8 mouse cellular contexts compared by ENCODE assay signal in the genomic region with DNA sequence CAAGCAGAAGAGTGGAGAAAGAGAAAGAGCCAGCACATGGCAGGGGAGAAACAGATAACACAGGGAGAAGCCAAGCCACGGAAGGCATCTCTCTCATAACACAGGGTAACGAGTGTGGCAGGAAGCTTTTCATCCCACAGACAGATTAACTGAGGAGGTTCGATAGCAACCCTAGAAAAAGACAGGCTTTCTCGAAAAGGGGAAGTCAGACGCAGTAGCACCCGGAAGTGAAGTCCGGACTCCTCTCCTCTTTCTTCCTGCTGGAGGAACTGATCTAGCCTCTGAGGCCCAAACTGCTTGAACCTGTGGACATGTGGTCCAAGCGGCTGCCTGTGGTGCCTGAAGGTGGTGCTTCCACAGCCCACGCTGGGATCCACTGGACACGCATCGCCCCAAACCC. TPM values are rescaled to one million over a fixed set of nuclear protein-coding genes. Genes with fewer than 3 reads are reported as not detected.
DNase-seq lines count a peak whose midpoint lies in the region; ATAC-seq lines count a peak whose summit lies in the region.
"Had no signal": no experiment of that assay in that cellular context is flagged by ENCODE, and none has a peak within 500 bp of the region (broad histone marks: within the 10 kb centered on the region; RNA-seq: fewer than 3 reads in every experiment).

No protein-coding gene starts in this region.

- no peaks in the 10 kb centered on the region for H3K9me3 ChIP-seq in liver, embryonic 11.5 days (ENCODE audit: control insufficient read depth, low read length)
- H3K9me3 ChIP-seq: embryonic facial prominence, embryonic 13.5 days had no signal

- peak; percentile 68 to 69 for DNase-seq in B cell, adult 2 months
- DNase-seq in liver, embryonic 11.5 days (ENCODE audit: low spot score): no peak
- peak; percentile 20 for DNase-seq in skeletal muscle tissue, adult 2 months (ENCODE audit: low read depth, low spot score)
- DNase-seq in layer of hippocampus, adult 9-10 months (ENCODE audit: low spot score): no peak
- DNase-seq in right cerebral cortex, postnatal 4 days: no peak
- DNase-seq in ovary, adult 18-20 months (ENCODE audit: low spot score): no peak

- peak overlapping the region; percentile 68 for H3K4me2 ChIP-seq in liver, embryonic 11.5 days
- H3K4me2 ChIP-seq: embryonic facial prominence, embryonic 13.5 days had no signal

- peak overlapping the region; percentile 81 for H3K27ac ChIP-seq in liver, embryonic 11.5 days (ENCODE audit: low read depth, low read length)
- H3K27ac ChIP-seq: embryonic facial prominence, embryonic 13.5 days had no signal

- no peaks in the 10 kb centered on the region for H3K36me3 ChIP-seq in liver, embryonic 11.5 days (ENCODE audit: control insufficient read depth, insufficient read depth, low read length)
- H3K36me3 ChIP-seq: embryonic facial prominence, embryonic 13.5 days had no signal

- peak overlapping the region; percentile 26 for H3K4me3 ChIP-seq in liver, embryonic 11.5 days (ENCODE audit: low read depth, low read length)
- H3K4me3 ChIP-seq: embryonic facial prominence, embryonic 13.5 days had no signal

- no peaks in the 10 kb centered on the region for H3K27me3 ChIP-seq in liver, embryonic 11.5 days (replicated peaks; ENCODE audit: control insufficient read depth, insufficient read depth, low read length)
- H3K27me3 ChIP-seq: embryonic facial prominence, embryonic 13.5 days had no signal

- H3K4me1 ChIP-seq in liver, embryonic 11.5 days (replicated peaks; ENCODE audit: control insufficient read depth, insufficient read depth, low read length): no peaks in the 10 kb centered on the region

- ATAC-seq in CD4-positive, CD25-positive, alpha-beta regulatory T cell, adult 4 months: peak; percentile 21
- ATAC-seq in liver, embryonic 11.5 days (replicated peaks; ENCODE audit: low FRiP score): peak; percentile 63; the same call in 1 of the 2 replicates

- 26% methylated on average over 11 of the region's 11 CpGs for WGBS in liver, embryonic 11.5 days

- peak overlapping the region; percentile 54 for H3K9ac ChIP-seq in liver, embryonic 11.5 days (ENCODE audit: low read depth, low read length)
- H3K9ac ChIP-seq: embryonic facial prominence, embryonic 13.5 days had no signal

RNA-seq across cellular contexts. Expression of gene Kcnip1, which starts 15.3 kb away (rescaled TPM):
- not detected for polyA plus RNA-seq in CD4-positive, CD25-positive, alpha-beta regulatory T cell, adult 4 months (2017; shearing (Covaris generic))
- 1.2 and 2.0 TPM in 2 replicates for polyA plus RNA-seq in liver, embryonic 11.5 days (2014; fragmentation: Nextera tagmentation; extraction: Ambion mirVana)

RNA-seq across cellular contexts. Expression of gene Lcp2, which starts 38.5 kb away (rescaled TPM):
- polyA plus RNA-seq in CD4-positive, CD25-positive, alpha-beta regulatory T cell, adult 4 months (2017; shearing (Covaris generic)): 100 to 1,000 TPM; 477 to 563 TPM
- polyA plus RNA-seq in liver, embryonic 11.5 days (2014; fragmentation: Nextera tagmentation; extraction: Ambion mirVana): 13.3 and 16.0 TPM in 2 replicates

RNA-seq across cellular contexts. Expression of gene Kcnmb1, which starts 45.4 kb away (rescaled TPM):
- 1 to 10 TPM in 1 of 2 experiments, under 1 TPM in 1; 0.79 to 1.0 TPM for polyA plus RNA-seq in CD4-positive, CD25-positive, alpha-beta regulatory T cell, adult 4 months (2017; shearing (Covaris generic))
- polyA plus RNA-seq in liver, embryonic 11.5 days (2014; fragmentation: Nextera tagmentation; extraction: Ambion mirVana): 0.14 and 0.25 TPM in 2 replicates

Comparison
In these comparisons a context has a peak if more than half of its experiments do, and no peak if none do; other contexts are left out.
1. DNase-seq: peak in B cell, adult 2 months (2 of 2) and skeletal muscle tissue, adult 2 months (single experiment); none in liver, embryonic 11.5 days (single experiment), layer of hippocampus, adult 9-10 months (single experiment), right cerebral cortex, postnatal 4 days (single experiment) and ovary, adult 18-20 months (single experiment).
2. RNA of gene Lcp2, which starts 38.5 kb away (polyA plus RNA-seq): 477 to 563 TPM in CD4-positive, CD25-positive, alpha-beta regulatory T cell, adult 4 months; 13.3 to 16.0 TPM in liver, embryonic 11.5 days; every median in the first group is over 10 times any median in the second.